Mouse (Mus musculus) heart, postnatal 0 days (tissue): ENCODE results near the gene Pax4.

ENCODE experiments used
- CTCF ChIP-seq: IDR thresholded peaks from 2 replicates; pipeline ENCODE4 v1.5.1; 2016; ENCODE audit warnings: antibody characterized with exemption, control low read depth, low read depth
- EP300 ChIP-seq: IDR thresholded peaks from 2 replicates; pipeline ENCODE4 v1.6.1; 2016; ENCODE audit warnings: antibody characterized with exemption, low read depth

DNA sequence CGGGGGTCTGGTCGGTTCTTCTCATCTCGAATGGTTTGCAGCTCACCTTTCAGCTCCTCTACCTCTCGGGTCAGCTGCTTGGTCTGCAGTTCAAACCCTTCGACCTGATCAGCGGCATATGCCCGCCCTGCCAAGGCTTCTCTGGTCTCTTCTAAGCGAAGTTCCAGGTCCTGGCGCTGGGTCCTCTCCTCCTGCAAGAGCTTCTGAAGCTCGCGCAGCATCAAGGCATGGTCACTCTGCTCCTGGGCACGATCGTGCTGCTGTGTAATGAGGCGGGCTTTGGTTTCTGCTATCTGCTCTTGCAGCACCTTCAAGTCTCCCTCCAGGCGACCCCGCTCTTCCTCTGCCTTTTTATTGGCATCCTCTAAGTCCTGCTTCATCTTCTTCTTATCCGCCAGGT, 28.8 kb downstream of the Pax4 start:
- TF ChIP-seq CTCF (no peak), EP300 (no peak)
